Mouse (Mus musculus) neural tube, embryonic 12.5 days (tissue): ENCODE data around the gene Tlr13. TPM values are rescaled to one million over a fixed set of nuclear protein-coding genes. Genes with fewer than 3 reads are reported as not detected.

Experiments
- ATAC-seq: fragments of 200-750 bp; cut with Nextera tagmentation; 2 replicates; pipeline ENCODE4 v1.8.0; 2017; ENCODE audit warnings: low read depth, mild to moderate bottlenecking, moderate TSS enrichment, moderate library complexity; ENCODE audit not compliant: low FRiP score
- H3K27ac ChIP-seq: fragments of 300-500 bp; sonication (generic); 2 replicates; pipeline ENCODE4 v1.5.1; 2016
- H3K27me3 ChIP-seq: fragments of 300-500 bp; sonication (generic); replicated peaks from 2 replicates; pipeline ENCODE4 v1.6.1; 2016; ENCODE audit warnings: mild to moderate bottlenecking
- H3K36me3 ChIP-seq: fragments of 300-500 bp; sonication (generic); 2 replicates; pipeline ENCODE4 v1.6.1; 2016; ENCODE audit warnings: mild to moderate bottlenecking
- H3K4me1 ChIP-seq: fragments of 300-500 bp; sonication (generic); 2 replicates; pipeline ENCODE4 v1.6.1; 2016
- H3K4me2 ChIP-seq: fragments of 300-500 bp; sonication (generic); replicated peaks from 2 replicates; pipeline ENCODE4 v1.6.1; 2016; ENCODE audit warnings: mild to moderate bottlenecking
- H3K4me3 ChIP-seq: fragments of 300-500 bp; sonication (generic); 2 replicates; pipeline ENCODE4 v1.5.1; 2016
- H3K9ac ChIP-seq: fragments of 300-500 bp; sonication (generic); 2 replicates; pipeline ENCODE4 v1.6.1; 2016; ENCODE audit warnings: mild to moderate bottlenecking
- H3K9me3 ChIP-seq: fragments of 300-500 bp; sonication (generic); 2 replicates; pipeline ENCODE4 v1.6.1; 2016; ENCODE audit warnings: mild to moderate bottlenecking
- WGBS: fragments of 180-500 bp; shearing (Covaris S2); methylation state at CpG from one replicate; pipeline ENCODE4 v1.1.7; 2016; 5-methylcytosine and 5-hydroxymethylcytosine counted together
- polyA plus RNA-seq: library from polyadenylated mRNA; unstranded; fragments of >200 nt; fragmentation: Nextera tagmentation; extraction: Ambion mirVana; gene quantifications from 2 replicates; pipeline ENCODE4 v1.2.1, GENCODE M21; 2016

Gene Tlr13
- 0.27 and 0.45 TPM in 2 replicates for polyA plus RNA-seq

DNA sequence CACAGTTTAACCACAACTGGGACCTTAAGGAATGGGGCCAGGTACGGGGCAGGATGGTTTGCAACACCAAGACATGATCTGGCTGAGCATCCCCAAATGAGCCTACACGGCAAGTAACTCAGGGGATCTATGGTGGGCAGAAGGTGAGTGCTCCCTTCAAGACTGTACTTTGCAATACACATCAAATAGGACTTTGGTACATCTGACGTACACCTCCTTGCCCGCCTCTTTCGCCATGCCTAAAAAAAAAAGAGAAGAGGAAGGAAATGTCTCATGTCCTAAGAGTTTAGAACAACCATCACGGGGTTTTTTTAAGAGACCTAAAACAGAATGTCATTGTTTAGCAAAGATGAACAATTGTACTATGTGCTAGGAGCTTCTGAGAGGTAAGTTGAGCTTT lies at the start of gene Tlr13:
Tlr13 (plus strand) TSS at position 269 of the 400 bp plus-strand sequence.
- ATAC-seq, result no peak
- Histone ChIP-seq H3K27ac (no peak within 1 kb of the TSS), H3K27me3 (no peaks in the 10 kb centered on the region), H3K36me3 (no peaks in the 10 kb centered on the region), H3K4me3 (no peak within 1 kb of the TSS), H3K4me2 (no peak within 1 kb of the TSS), H3K9me3 (no peaks in the 10 kb centered on the region), H3K4me1 (no peaks in the 10 kb centered on the region), H3K9ac (no peak within 1 kb of the TSS)
- 86% methylated on average over 6 of the region's 6 CpGs for WGBS

GRCm38 (mm10) chrX:106105464-106105863 lies 37.5 kb upstream of the Tlr13 start:
- no peaks in the 10 kb centered on the region for H3K36me3 ChIP-seq
- no peak overlapping the region for H3K27ac ChIP-seq
- H3K4me3 ChIP-seq, result no peak overlapping the region
- no peak for ATAC-seq
- no peak overlapping the region for H3K4me2 ChIP-seq
- no peaks in the 10 kb centered on the region for H3K9me3 ChIP-seq
- H3K4me1 ChIP-seq, result no peaks in the 10 kb centered on the region
- no peaks in the 10 kb centered on the region for H3K27me3 ChIP-seq
- WGBS, result 56% methylated on average over 2 of the region's 2 CpGs
- H3K9ac ChIP-seq, result no peak overlapping the region

DNA sequence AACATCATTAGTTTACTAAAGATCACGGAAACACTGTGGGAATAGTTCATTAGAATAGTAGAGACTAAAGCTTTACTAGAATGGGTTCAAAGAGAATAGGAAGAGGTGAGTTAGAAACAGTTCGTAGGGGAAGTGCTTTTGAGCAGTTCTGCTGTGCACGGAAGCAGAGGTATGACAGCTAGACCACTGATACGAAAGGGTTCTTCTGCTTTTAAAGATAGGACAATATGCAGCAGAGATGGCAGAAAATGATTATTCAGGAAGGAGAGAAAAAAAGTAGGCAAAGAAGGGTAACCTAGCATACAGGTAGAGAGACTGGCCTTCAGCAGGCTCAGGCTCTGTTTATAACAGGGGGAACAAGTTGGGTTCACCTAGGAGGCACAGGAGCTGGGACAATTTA lies 29.1 kb upstream of the Tlr13 start:
- H3K4me1 ChIP-seq, result no peaks in the 10 kb centered on the region
- H3K9ac ChIP-seq, result no peak overlapping the region
- H3K36me3 ChIP-seq, result peaks cover 7% of the 10 kb centered on the region; the same call in 1 of the 2 replicates
- H3K27me3 ChIP-seq, result no peaks in the 10 kb centered on the region
- WGBS, result 87% methylated on average over 4 of the region's 4 CpGs
- no peak overlapping the region for H3K4me2 ChIP-seq
- H3K9me3 ChIP-seq, result no peaks in the 10 kb centered on the region
- no peak for ATAC-seq
- H3K4me3 ChIP-seq, result no peak overlapping the region
- H3K27ac ChIP-seq, result no peak overlapping the region

DNA sequence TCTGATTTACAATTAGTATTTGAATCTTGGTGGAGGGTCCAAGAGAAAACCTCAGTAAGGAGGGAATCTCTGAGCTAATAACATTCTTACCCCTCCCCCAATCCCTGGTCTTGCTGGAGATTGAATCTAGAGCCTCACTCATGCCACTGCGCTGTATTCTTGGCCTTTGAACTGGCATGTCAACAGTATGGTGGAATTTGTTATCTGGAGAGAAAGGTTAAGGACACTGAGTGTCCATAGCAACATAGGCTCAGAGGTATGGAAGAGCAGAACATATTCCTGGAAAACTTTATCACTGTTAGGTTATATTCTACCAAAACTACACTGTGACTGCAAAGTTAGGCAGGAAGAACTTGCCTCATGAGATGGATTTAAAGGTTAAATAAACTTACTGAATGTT lies 28.3 kb upstream of the Tlr13 start:
- H3K4me2 ChIP-seq, result no peak overlapping the region
- WGBS, result 97% methylated on average over 1 of the region's 1 CpGs
- no peaks in the 10 kb centered on the region for H3K9me3 ChIP-seq
- H3K9ac ChIP-seq, result no peak overlapping the region
- no peak overlapping the region for H3K4me3 ChIP-seq
- no peak for ATAC-seq
- H3K27me3 ChIP-seq, result no peaks in the 10 kb centered on the region
- peaks cover 7% of the 10 kb centered on the region; the same call in 1 of the 2 replicates for H3K36me3 ChIP-seq
- H3K4me1 ChIP-seq, result no peaks in the 10 kb centered on the region
- H3K27ac ChIP-seq, result no peak overlapping the region

- Histone ChIP-seq H3K27ac (no peak overlapping the region), H3K9me3 (no peaks in the 10 kb centered on the region), H3K36me3 (peaks cover 3% of the 10 kb centered on the region; the same call in 1 of the 2 replicates), H3K4me2 (no peak overlapping the region), H3K27me3 (no peaks in the 10 kb centered on the region), H3K4me3 (no peak overlapping the region), H3K4me1 (no peaks in the 10 kb centered on the region), H3K9ac (no peak overlapping the region)
- 84% methylated on average over 2 of the region's 2 CpGs for WGBS
- ATAC-seq, result no peak
Measured at GRCm38 (mm10) chrX:106122823-106123222, 20.2 kb upstream of the Tlr13 start.

DNA sequence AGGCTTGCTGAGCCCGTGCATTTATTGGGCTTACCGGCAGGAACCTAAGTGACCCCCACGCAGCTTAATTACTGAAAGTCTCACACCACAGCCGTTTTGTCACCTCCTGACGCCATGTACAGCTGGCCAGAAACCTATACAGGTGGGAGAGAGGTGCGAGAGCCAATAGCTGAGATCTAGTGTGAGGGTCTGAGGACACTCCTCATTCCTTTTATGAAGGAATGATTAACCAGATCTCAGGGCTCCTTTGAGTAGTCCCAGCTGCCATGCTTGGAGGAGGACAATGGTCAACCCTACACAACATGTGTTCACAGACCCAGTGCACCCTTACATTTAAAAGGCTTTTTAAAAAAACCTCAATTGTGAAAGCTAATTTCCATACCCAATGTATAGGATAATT lies 14.7 kb upstream of the Tlr13 start:
- Histone ChIP-seq H3K9ac (no peak overlapping the region), H3K27me3 (no peaks in the 10 kb centered on the region), H3K36me3 (no peaks in the 10 kb centered on the region), H3K4me2 (no peak overlapping the region), H3K4me1 (no peaks in the 10 kb centered on the region), H3K4me3 (no peak overlapping the region), H3K9me3 (no peaks in the 10 kb centered on the region), H3K27ac (no peak overlapping the region)
- no peak for ATAC-seq
- WGBS, result 64% methylated on average over 6 of the region's 6 CpGs

DNA sequence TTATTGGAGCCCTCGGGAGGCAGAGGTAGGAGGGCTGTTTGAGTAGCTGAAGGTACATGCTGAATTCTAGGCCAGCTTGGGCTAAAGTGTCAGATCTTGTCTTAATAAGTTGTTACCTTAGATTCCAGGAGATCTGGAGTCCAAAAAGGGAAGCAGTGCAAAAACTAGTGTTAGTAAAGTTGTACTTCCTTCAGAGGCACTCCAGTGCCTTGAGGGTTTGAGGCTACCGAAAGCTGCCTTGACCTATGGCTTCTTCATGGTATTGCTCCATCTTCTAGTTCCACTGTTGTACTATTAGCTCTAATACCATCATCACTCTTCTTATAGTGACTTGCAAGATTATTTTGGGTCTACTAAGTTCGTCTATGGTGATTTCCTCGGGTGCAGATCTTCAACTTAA lies 13.1 kb upstream of the Tlr13 start:
- H3K4me3 ChIP-seq, result no peak overlapping the region
- H3K9me3 ChIP-seq, result no peaks in the 10 kb centered on the region
- no peak overlapping the region for H3K9ac ChIP-seq
- ATAC-seq, result no peak
- no peaks in the 10 kb centered on the region for H3K27me3 ChIP-seq
- no peaks in the 10 kb centered on the region for H3K36me3 ChIP-seq
- no peaks in the 10 kb centered on the region for H3K4me1 ChIP-seq
- no peak overlapping the region for H3K4me2 ChIP-seq
- H3K27ac ChIP-seq, result no peak overlapping the region
- WGBS, result 83% methylated on average over 4 of the region's 4 CpGs

- Histone ChIP-seq H3K4me1 (no peaks in the 10 kb centered on the region), H3K4me2 (no peak overlapping the region), H3K9me3 (no peaks in the 10 kb centered on the region), H3K4me3 (no peak overlapping the region), H3K9ac (no peak overlapping the region), H3K27ac (no peak overlapping the region), H3K36me3 (no peaks in the 10 kb centered on the region), H3K27me3 (no peaks in the 10 kb centered on the region)
- no peak for ATAC-seq
- 92% methylated on average over 3 of the region's 3 CpGs for WGBS
Measured at GRCm38 (mm10) chrX:106134916-106135315, 8.1 kb upstream of the Tlr13 start.

DNA sequence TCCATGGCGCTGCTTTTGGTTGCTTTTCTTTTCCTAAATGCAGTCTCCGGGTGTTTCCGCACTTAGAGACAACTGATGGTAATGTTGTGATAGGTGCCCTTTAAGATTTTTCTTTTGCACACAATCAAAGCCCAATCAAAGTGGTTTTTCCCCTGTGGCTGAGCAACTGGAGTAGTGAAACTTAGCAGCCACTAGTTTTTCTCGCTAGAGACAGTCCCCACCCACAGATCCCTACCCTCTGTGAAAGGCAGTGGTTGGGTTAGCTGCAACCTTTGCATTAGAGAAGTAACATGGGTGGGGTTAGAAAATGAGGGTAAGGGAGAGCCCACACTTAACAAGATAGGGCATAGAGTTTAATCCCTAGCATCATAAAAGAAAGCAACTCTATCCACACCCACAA lies 7.5 kb upstream of the Tlr13 start:
- H3K4me3 ChIP-seq, result no peak overlapping the region
- H3K27me3 ChIP-seq, result no peaks in the 10 kb centered on the region
- no peaks in the 10 kb centered on the region for H3K9me3 ChIP-seq
- no peak overlapping the region for H3K9ac ChIP-seq
- no peaks in the 10 kb centered on the region for H3K4me1 ChIP-seq
- WGBS, result 90% methylated on average over 4 of the region's 4 CpGs
- H3K27ac ChIP-seq, result no peak overlapping the region
- ATAC-seq, result no peak
- no peak overlapping the region for H3K4me2 ChIP-seq
- H3K36me3 ChIP-seq, result no peaks in the 10 kb centered on the region

DNA sequence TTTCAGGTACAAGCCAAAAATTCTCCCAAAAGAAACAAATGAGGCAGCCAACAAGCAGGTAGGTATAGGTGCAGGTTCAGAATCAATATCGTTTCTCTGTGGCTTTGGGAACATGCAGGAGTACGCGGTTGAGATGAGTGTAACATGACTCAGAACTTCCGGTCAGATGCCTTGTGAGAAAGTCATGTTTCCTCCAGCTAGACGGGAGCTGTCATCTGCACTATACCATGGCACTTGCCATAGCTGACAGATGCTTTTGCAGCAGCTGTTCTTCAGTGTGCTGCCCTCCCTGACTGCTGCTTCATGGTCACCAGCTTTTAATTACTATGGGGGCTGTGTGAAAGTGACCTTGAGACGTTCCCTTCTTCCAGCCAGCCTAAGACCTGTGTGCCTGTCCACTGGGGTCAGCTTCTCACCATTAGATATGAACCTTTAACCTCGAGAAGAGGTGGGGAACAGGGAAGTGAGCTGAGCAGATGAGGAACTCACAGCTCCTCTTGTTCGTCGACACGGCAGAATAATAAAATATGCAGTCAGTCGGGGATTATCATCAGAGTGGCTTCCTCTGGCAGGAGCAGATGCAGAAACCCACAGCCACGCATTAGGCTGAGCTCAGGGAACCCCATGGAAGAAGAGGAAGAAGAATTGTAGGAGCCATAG lies 7.0 kb upstream of the Tlr13 start:
- Histone ChIP-seq H3K27me3 (no peaks in the 10 kb centered on the region), H3K27ac (no peak overlapping the region), H3K4me3 (no peak overlapping the region), H3K4me1 (no peaks in the 10 kb centered on the region), H3K36me3 (no peaks in the 10 kb centered on the region), H3K4me2 (no peak overlapping the region), H3K9ac (no peak overlapping the region), H3K9me3 (no peaks in the 10 kb centered on the region)
- ATAC-seq, result no peak
- 78% methylated on average over 12 of the region's 12 CpGs for WGBS

DNA sequence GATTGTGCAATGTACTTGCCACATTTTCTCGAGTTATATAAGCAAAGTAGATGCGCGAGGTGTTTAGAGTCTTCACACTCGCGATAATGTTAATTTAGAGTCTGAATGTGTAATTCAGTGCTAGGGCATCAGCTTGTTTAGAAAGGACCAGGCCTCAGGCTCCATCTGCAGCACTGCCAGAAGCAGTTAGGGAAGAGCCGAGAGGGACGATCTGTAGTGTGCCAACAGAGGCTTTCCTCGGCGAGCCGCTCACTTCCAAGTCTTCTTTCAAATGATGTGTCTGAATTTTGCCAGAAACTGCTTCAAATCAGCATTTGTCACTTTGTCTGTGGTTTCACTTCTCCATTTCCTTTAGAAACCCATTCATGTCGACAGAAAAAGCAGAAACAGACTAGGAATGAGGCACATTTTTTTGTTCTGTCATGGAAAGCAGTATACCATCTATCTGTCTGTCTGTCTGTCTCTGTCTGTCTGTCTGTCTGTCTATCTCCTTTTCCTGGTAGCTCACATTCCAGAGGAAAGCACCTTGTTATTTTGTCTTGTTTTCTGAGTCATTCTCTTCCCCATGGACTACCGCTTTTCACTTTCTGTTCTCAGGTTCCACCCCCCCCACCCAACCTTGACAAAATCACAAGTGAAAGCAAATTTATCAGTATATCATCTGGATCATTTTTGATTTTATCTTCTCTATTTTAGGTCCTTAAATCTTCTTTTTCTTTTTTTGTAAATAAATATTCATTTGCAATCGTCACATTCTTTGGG lies 3.5 kb upstream of the Tlr13 start:
- ATAC-seq, result no peak
- no peaks in the 10 kb centered on the region for H3K27me3 ChIP-seq
- no peaks in the 10 kb centered on the region for H3K4me1 ChIP-seq
- no peak overlapping the region for H3K27ac ChIP-seq
- no peak overlapping the region for H3K4me2 ChIP-seq
- H3K4me3 ChIP-seq, result no peak overlapping the region
- 87% methylated on average over 13 of the region's 13 CpGs for WGBS
- no peak overlapping the region for H3K9ac ChIP-seq
- no peaks in the 10 kb centered on the region for H3K9me3 ChIP-seq
- no peaks in the 10 kb centered on the region for H3K36me3 ChIP-seq

- no peak overlapping the region for H3K4me2 ChIP-seq
- H3K4me1 ChIP-seq, result no peaks in the 10 kb centered on the region
Measured at GRCm38 (mm10) chrX:106148185-106148584, 5.2 kb downstream of the Tlr13 start.

DNA sequence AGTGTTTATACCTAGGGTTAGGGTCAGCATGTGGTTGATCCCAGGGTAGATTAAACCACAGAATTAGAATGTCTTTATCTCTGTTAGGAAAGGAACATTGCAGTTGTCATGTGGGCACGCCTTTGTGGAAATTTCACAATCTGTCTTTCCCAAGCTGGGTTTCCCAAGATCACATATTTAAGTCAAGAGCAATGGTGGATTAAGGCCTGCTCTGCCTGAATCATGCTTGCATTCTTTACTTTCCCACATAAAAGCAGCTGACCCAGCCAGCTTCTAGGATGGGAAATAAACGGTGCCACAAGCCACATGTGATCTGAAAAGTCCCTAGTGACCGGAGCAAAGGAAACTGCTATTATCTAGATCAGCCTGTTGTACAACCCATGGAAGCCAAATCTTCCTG lies 6.5 kb downstream of the Tlr13 start:
- Histone ChIP-seq H3K9ac (no peak overlapping the region), H3K27ac (no peak overlapping the region), H3K4me1 (no peaks in the 10 kb centered on the region), H3K4me2 (no peak overlapping the region), H3K4me3 (no peak overlapping the region), H3K27me3 (no peaks in the 10 kb centered on the region), H3K36me3 (no peaks in the 10 kb centered on the region), H3K9me3 (no peaks in the 10 kb centered on the region)
- 81% methylated on average over 3 of the region's 3 CpGs for WGBS
- no peak for ATAC-seq

More at GRCm38 (mm10) chrX:106148185-106148584, 5.2 kb downstream of the Tlr13 start:
- Histone ChIP-seq H3K9ac (no peak overlapping the region), H3K9me3 (no peaks in the 10 kb centered on the region), H3K36me3 (no peaks in the 10 kb centered on the region), H3K27me3 (no peaks in the 10 kb centered on the region), H3K4me3 (no peak overlapping the region), H3K27ac (no peak overlapping the region)
- 91% methylated on average over 1 of the region's 1 CpGs for WGBS
- ATAC-seq, result no peak
